Mouse (Mus musculus) liver, adult 2 months (tissue): ENCODE measurements at regions not wholly inside any gene's neighbourhood (a gene's known extent, or its start where the extent isn't known, plus 50 kb on each side); places are given as distances from the start of the nearest gene placed in this dataset.

Source experiments
- DNase-seq: peaks from one replicate; pipeline ENCODE4 v3.0.0-alpha.2; 2011; ENCODE audit warnings: low read depth, low spot score; ENCODE audit errors: extremely low read depth
- H3K27ac ChIP-seq: fragments of 200-500 bp; replicated peaks from 2 replicates; pipeline ENCODE4 v1.5.1; 2012; ENCODE audit warnings: low read depth, mild to moderate bottlenecking, control low read depth, inconsistent platforms, low read length; ENCODE audit not compliant: insufficient read depth
- H3K27me3 ChIP-seq: fragments of 200-500 bp; 2 replicates; pipeline ENCODE4 v1.6.1; 2012; ENCODE audit warnings: mild to moderate bottlenecking, moderate library complexity, low read length, inconsistent platforms; ENCODE audit not compliant: control insufficient read depth, insufficient read depth
- H3K36me3 ChIP-seq: fragments of 200-500 bp; 2 replicates; pipeline ENCODE4 v1.6.1; 2012; ENCODE audit warnings: low read length, inconsistent platforms; ENCODE audit not compliant: control insufficient read depth, insufficient read depth
- H3K4me1 ChIP-seq: fragments of 200-500 bp; 2 replicates; pipeline ENCODE4 v1.6.1; 2011; ENCODE audit warnings: low read length; ENCODE audit not compliant: control insufficient read depth, insufficient read depth
- H3K4me3 ChIP-seq: fragments of 200-500 bp; 2 replicates; pipeline ENCODE4 v1.5.1; 2011; ENCODE audit warnings: low read depth, mild to moderate bottlenecking, control low read depth, low read length, moderate library complexity; ENCODE audit not compliant: insufficient read depth
- H3K79me2 ChIP-seq: fragments of 200-500 bp; 2 replicates; pipeline ENCODE4 v1.6.1; 2012; ENCODE audit warnings: inconsistent platforms, mild to moderate bottlenecking, low read length, moderate library complexity; ENCODE audit not compliant: control insufficient read depth, insufficient read depth
- H3K9ac ChIP-seq: fragments of 200-500 bp; 2 replicates; pipeline ENCODE4 v1.6.1; 2012; ENCODE audit warnings: low read depth, mild to moderate bottlenecking, control low read depth, inconsistent platforms, low read length
- CTCF ChIP-seq: fragments of 200-500 bp; IDR thresholded peaks from 2 replicates; pipeline ENCODE4 v1.5.1; 2011; ENCODE audit warnings: low read depth, low read length, control low read depth
- POLR2A ChIP-seq: fragments of 200-500 bp; IDR thresholded peaks from 2 replicates; pipeline ENCODE4 v1.6.1; 2011; ENCODE audit warnings: low read length, control low read depth; ENCODE audit not compliant: insufficient read depth; ENCODE audit errors: extremely low read depth
- WGBS: fragments of 180-500 bp; shearing (Covaris S2); methylation state at CpG from one replicate; pipeline ENCODE4 v1.1.7; 2018; 5-methylcytosine and 5-hydroxymethylcytosine counted together

DNA sequence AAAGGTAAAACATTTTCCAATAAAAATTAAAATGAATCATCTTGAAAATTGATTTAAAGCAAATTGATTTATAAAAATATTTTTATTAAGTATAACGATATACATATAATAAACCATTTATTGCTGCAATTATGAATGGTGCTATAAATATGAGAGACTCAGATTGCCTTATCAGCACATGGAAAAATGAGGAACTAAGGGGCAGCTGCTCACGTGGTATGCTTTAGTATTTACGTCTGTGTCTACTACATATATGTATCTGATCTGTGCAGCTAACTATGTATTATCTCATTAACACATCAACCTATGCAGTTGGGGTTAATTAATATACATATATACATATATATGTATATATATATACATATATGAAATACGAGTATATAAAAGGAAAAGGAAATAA, 156.6 kb upstream of the Pdcd1 start:
- no peak overlapping the region for H3K27ac ChIP-seq
- H3K9ac ChIP-seq: no peak overlapping the region
- no peak for DNase-seq
- no peaks in the 10 kb centered on the region for H3K27me3 ChIP-seq
- no peak overlapping the region for H3K4me3 ChIP-seq
- no peaks in the 10 kb centered on the region for H3K36me3 ChIP-seq
- TF ChIP-seq POLR2A: no peak
- H3K4me1 ChIP-seq: no peaks in the 10 kb centered on the region
- 69% methylated on average over 4 of the region's 4 CpGs for WGBS
- H3K79me2 ChIP-seq: no peaks in the 10 kb centered on the region

DNA sequence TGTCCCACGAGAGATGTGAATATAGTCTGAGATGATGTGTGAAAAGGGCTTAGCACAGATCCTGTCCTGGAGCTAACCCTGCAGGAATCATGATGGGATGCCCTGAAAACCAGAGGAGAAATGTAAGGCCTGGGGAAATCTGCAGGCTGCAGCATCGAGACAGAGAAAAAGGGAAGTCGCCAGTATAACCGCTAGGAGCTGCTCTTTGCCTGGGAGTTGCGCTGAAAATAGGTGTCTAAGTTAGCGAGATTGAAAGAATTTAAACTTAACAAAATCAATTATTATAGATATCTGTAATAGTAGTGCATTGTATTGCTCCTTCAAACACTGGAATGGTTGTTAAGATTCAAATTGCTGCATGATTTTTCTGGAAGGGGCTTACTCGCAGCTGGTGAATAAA, 155.5 kb upstream of the Pdcd1 start:
- no peak for TF ChIP-seq CTCF
- no peak for TF ChIP-seq POLR2A
- H3K79me2 ChIP-seq: no peaks in the 10 kb centered on the region
- WGBS: 84% methylated on average over 7 of the region's 7 CpGs
- DNase-seq: no peak
- H3K36me3 ChIP-seq: no peaks in the 10 kb centered on the region
- H3K9ac ChIP-seq: no peak overlapping the region
- no peak overlapping the region for H3K27ac ChIP-seq
- no peaks in the 10 kb centered on the region for H3K27me3 ChIP-seq
- no peaks in the 10 kb centered on the region for H3K4me1 ChIP-seq
- H3K4me3 ChIP-seq: no peak overlapping the region

DNA sequence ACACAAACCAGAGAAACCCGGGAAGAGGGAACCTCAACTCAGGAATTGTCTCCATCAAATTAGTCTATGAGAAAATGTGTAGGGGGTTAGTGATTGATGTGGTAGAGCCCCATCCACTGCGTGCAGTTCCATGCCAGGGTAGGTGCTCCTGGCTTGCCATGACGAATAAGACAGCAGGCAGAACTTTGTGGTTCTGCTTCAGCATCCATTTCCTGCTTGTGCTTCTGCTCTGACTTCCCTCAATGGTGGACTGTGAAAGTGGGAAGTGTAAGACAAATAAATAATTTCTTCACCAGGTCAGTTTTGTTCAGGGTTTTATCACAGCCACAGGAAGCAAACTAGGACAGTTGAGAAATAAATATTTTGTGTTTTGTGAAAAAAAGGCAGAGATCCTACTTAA, 150.9 kb upstream of the Pdcd1 start:
- Histone ChIP-seq H3K36me3 (no peaks in the 10 kb centered on the region), H3K4me1 (no peaks in the 10 kb centered on the region), H3K79me2 (no peaks in the 10 kb centered on the region), H3K9ac (no peak overlapping the region), H3K27ac (no peak overlapping the region), H3K4me3 (no peak overlapping the region), H3K27me3 (no peaks in the 10 kb centered on the region)
- TF ChIP-seq POLR2A (no peak), CTCF (no peak)
- 79% methylated on average over 3 of the region's 3 CpGs for WGBS
- DNase-seq: no peak

DNA sequence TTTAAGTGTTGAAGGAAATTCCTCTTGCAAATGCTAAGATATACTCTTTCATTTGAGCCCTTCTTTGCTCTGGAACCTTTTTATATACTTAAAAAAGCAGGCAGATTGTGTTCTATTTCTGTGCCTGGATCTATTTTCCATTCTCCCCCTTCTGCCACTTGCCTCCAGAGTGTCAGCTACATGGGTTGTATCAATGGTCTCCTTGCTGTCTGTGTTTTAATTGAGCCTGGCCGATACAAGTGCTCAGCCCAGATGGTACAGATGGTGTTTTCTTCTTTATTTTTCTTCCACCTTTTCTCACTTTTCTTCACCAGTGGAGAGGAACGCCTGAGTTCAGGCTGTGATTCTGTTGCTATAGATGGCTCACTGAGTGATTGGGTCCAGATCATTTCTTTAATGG, 131.5 kb upstream of the Pdcd1 start:
- Histone ChIP-seq H3K36me3 (no peaks in the 10 kb centered on the region), H3K4me3 (no peak overlapping the region), H3K4me1 (no peaks in the 10 kb centered on the region), H3K79me2 (no peaks in the 10 kb centered on the region), H3K9ac (no peak overlapping the region), H3K27ac (no peak overlapping the region), H3K27me3 (no peaks in the 10 kb centered on the region; the same call in 1 of the 2 replicates)
- 80% methylated on average over 2 of the region's 2 CpGs for WGBS
- DNase-seq: no peak
- TF ChIP-seq CTCF: no peak
- TF ChIP-seq POLR2A: no peak

DNA sequence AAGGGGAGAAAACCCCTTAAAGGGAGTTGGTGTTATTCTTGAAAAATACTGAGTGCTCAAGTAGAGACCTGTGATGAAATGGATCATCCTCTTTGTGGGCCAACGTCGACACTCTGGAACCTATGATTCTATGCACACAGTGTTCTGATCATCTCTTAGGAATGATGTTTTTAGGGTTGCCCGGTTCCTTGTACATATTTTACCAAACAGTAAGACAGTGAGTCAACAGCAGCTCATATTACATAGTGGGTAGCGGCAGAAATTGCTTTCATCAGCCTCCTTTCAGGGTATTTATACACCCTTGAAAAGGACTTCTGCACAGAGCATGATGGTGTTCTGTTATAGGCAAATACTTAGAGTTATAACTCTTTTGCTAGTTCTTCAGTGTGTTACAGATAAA, 97.6 kb upstream of the Pdcd1 start:
- no peaks in the 10 kb centered on the region for H3K27me3 ChIP-seq
- no peak for TF ChIP-seq POLR2A
- TF ChIP-seq CTCF: no peak
- H3K9ac ChIP-seq: no peak overlapping the region
- no peaks in the 10 kb centered on the region for H3K79me2 ChIP-seq
- no peak for DNase-seq
- WGBS: 90% methylated on average over 4 of the region's 4 CpGs
- no peak overlapping the region for H3K4me3 ChIP-seq
- no peak overlapping the region for H3K27ac ChIP-seq
- H3K4me1 ChIP-seq: no peaks in the 10 kb centered on the region
- no peaks in the 10 kb centered on the region for H3K36me3 ChIP-seq

DNA sequence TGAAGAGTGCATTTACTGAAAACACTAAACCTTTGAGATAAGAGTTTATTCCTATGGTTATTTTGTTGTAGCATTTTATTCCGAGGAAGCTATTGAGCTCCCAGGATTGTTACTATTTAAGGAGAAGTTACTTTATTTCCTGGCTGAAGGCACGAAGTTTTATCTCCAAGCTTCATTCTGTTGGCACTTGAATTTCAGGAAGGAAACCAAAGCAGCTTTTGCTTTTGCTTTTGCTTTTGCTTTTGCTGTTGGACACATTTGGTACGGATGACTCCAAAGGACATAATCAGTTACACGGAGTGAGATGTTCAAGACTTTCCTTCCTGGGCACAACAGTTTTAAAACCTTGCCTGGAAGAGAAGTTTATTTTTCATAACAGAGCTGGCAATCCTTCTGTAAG, 94.7 kb upstream of the Pdcd1 start:
- DNase-seq: peak; percentile 22
- no peaks in the 10 kb centered on the region for H3K4me1 ChIP-seq
- H3K4me3 ChIP-seq: no peak overlapping the region
- H3K27ac ChIP-seq: no peak overlapping the region
- H3K79me2 ChIP-seq: no peaks in the 10 kb centered on the region
- H3K9ac ChIP-seq: no peak overlapping the region
- 52% methylated on average over 4 of the region's 4 CpGs for WGBS
- H3K36me3 ChIP-seq: no peaks in the 10 kb centered on the region
- H3K27me3 ChIP-seq: no peaks in the 10 kb centered on the region
- no peak for TF ChIP-seq POLR2A
